Mouse (Mus musculus): Measurements from ENCODE around the gene Lsm2. TPM values are rescaled to one million over a fixed set of nuclear protein-coding genes. Genes with fewer than 3 reads are reported as not detected.
"Not testable (repeated sequence)": the region's sequence is repeated elsewhere in the genome, so short reads cannot be mapped to it uniquely, and the experiment has no call there.

The Lsm2 gene
- polyA plus RNA-seq, 1 experiment, result 133 TPM

- H3K4me3 ChIP-seq (ENCODE audit: insufficient read depth, poor library complexity, severe bottlenecking), result peak overlapping the region; percentile 83
- TF ChIP-seq MAX (IDR thresholded peaks at IDR 0.05) (no peak), CEBPB (IDR thresholded peaks at IDR 0.05; ENCODE audit: low read depth) (peak; percentile 36), FOSL1 (IDR thresholded peaks at IDR 0.05; ENCODE audit: insufficient read depth, low read length, poor library complexity, severe bottlenecking) (no peak), MYOG (IDR thresholded peaks at IDR 0.05; ENCODE audit: control insufficient read depth, extremely low read depth, insufficient read length) (no peak)
- H3ac ChIP-seq (ENCODE audit: control insufficient read depth, insufficient read length, low read depth), result peak overlapping the region; percentile 99
- H3K79me2 ChIP-seq (ENCODE audit: control insufficient read depth, insufficient read depth), result peaks cover 91% of the 10 kb centered on the region
- H3K36me3 ChIP-seq (ENCODE audit: control insufficient read depth, insufficient read depth), result peaks cover 49% of the 10 kb centered on the region
- peaks cover 74% of the 10 kb centered on the region for H3K79me3 ChIP-seq (ENCODE audit: low read depth)
- H3K27me3 ChIP-seq (ENCODE audit: control insufficient read depth, insufficient read depth, insufficient read length), result no peaks in the 10 kb centered on the region
Observed at GRCm38 (mm10) chr17:35001452-35002152, 19.9 kb downstream of the Lsm2 start.

- peaks cover 73% of the 10 kb centered on the region for H3K79me3 ChIP-seq (ENCODE audit: low read depth)
- no peaks in the 10 kb centered on the region for H3K27me3 ChIP-seq (ENCODE audit: control insufficient read depth, insufficient read depth, insufficient read length)
- peak overlapping the region; percentile 99 for H3ac ChIP-seq (ENCODE audit: control insufficient read depth, insufficient read length, low read depth)
- peaks cover 51% of the 10 kb centered on the region for H3K36me3 ChIP-seq (ENCODE audit: control insufficient read depth, insufficient read depth)
- H3K79me2 ChIP-seq (ENCODE audit: control insufficient read depth, insufficient read depth), result peaks cover 91% of the 10 kb centered on the region
- peak overlapping the region; percentile 83 for H3K4me3 ChIP-seq (ENCODE audit: insufficient read depth, poor library complexity, severe bottlenecking)
- TF ChIP-seq CEBPB (IDR thresholded peaks at IDR 0.05; ENCODE audit: low read depth) (no peak), FOSL1 (IDR thresholded peaks at IDR 0.05; ENCODE audit: insufficient read depth, low read length, poor library complexity, severe bottlenecking) (no peak), CTCF (IDR thresholded peaks at IDR 0.05; ENCODE audit: control insufficient read depth, insufficient read depth, insufficient read length) (no peak), MYOD1 (IDR thresholded peaks at IDR 0.05; ENCODE audit: control insufficient read depth, insufficient read length, low read depth) (no peak), MYOG (IDR thresholded peaks at IDR 0.05; ENCODE audit: control insufficient read depth, extremely low read depth, insufficient read length) (no peak), USF1 (IDR thresholded peaks at IDR 0.05; ENCODE audit: low read depth) (no peak), MAX (IDR thresholded peaks at IDR 0.05) (no peak)
Observed at GRCm38 (mm10) chr17:35002153-35002865, 20.6 kb downstream of the Lsm2 start.

- Histone ChIP-seq H3K4me3 (ENCODE audit: insufficient read depth, poor library complexity, severe bottlenecking) (peak overlapping the region; percentile 83), H3K79me2 (ENCODE audit: control insufficient read depth, insufficient read depth) (peaks cover 91% of the 10 kb centered on the region), H3K36me3 (ENCODE audit: control insufficient read depth, insufficient read depth) (peaks cover 51% of the 10 kb centered on the region), H3K79me3 (ENCODE audit: low read depth) (peaks cover 76% of the 10 kb centered on the region), H3K27me3 (ENCODE audit: control insufficient read depth, insufficient read depth, insufficient read length) (no peaks in the 10 kb centered on the region), H3ac (ENCODE audit: control insufficient read depth, insufficient read length, low read depth) (peak overlapping the region; percentile 46)
- TF ChIP-seq FOSL1 (IDR thresholded peaks at IDR 0.05; ENCODE audit: insufficient read depth, low read length, poor library complexity, severe bottlenecking), result no peak
- TF ChIP-seq CTCF (IDR thresholded peaks at IDR 0.05; ENCODE audit: control insufficient read depth, insufficient read depth, insufficient read length), result no peak
- TF ChIP-seq CEBPB (IDR thresholded peaks at IDR 0.05; ENCODE audit: low read depth), result no peak
- no peak for TF ChIP-seq USF1 (IDR thresholded peaks at IDR 0.05; ENCODE audit: low read depth)
- TF ChIP-seq MYOG (IDR thresholded peaks at IDR 0.05; ENCODE audit: control insufficient read depth, extremely low read depth, insufficient read length), result no peak
Observed at GRCm38 (mm10) chr17:35003022-35003838, 21.6 kb downstream of the Lsm2 start.

- Histone ChIP-seq H3K4me3 (ENCODE audit: insufficient read depth, poor library complexity, severe bottlenecking) (no peak overlapping the region), H3K36me3 (ENCODE audit: control insufficient read depth, insufficient read depth) (peaks cover 51% of the 10 kb centered on the region), H3K27me3 (ENCODE audit: control insufficient read depth, insufficient read depth, insufficient read length) (no peaks in the 10 kb centered on the region), H3K79me3 (ENCODE audit: low read depth) (peaks cover 70% of the 10 kb centered on the region), H3K79me2 (ENCODE audit: control insufficient read depth, insufficient read depth) (peaks cover 91% of the 10 kb centered on the region), H3ac (ENCODE audit: control insufficient read depth, insufficient read length, low read depth) (no peak overlapping the region)
- TF ChIP-seq MYOG (IDR thresholded peaks at IDR 0.05; ENCODE audit: control insufficient read depth, extremely low read depth, insufficient read length) (no peak), USF1 (IDR thresholded peaks at IDR 0.05; ENCODE audit: low read depth) (no peak)
Observed at GRCm38 (mm10) chr17:35004075-35004717, 22.5 kb downstream of the Lsm2 start.

- Histone ChIP-seq H3ac (ENCODE audit: control insufficient read depth, insufficient read length, low read depth) (no peak overlapping the region), H3K36me3 (ENCODE audit: control insufficient read depth, insufficient read depth) (peaks cover 60% of the 10 kb centered on the region), H3K79me2 (ENCODE audit: control insufficient read depth, insufficient read depth) (peaks cover 90% of the 10 kb centered on the region), H3K27me3 (ENCODE audit: control insufficient read depth, insufficient read depth, insufficient read length) (no peaks in the 10 kb centered on the region), H3K79me3 (ENCODE audit: low read depth) (peaks cover 62% of the 10 kb centered on the region), H3K4me3 (ENCODE audit: insufficient read depth, poor library complexity, severe bottlenecking) (no peak overlapping the region)
- no peak for TF ChIP-seq FOSL1 (IDR thresholded peaks at IDR 0.05; ENCODE audit: insufficient read depth, low read length, poor library complexity, severe bottlenecking)
- no peak for TF ChIP-seq MYOG (IDR thresholded peaks at IDR 0.05; ENCODE audit: control insufficient read depth, extremely low read depth, insufficient read length)
- no peak for TF ChIP-seq MAX (IDR thresholded peaks at IDR 0.05)
- TF ChIP-seq MYOD1 (IDR thresholded peaks at IDR 0.05; ENCODE audit: control insufficient read depth, insufficient read length, low read depth), result no peak
- no peak for TF ChIP-seq USF1 (IDR thresholded peaks at IDR 0.05; ENCODE audit: low read depth)
- TF ChIP-seq CTCF (IDR thresholded peaks at IDR 0.05; ENCODE audit: control insufficient read depth, insufficient read depth, insufficient read length), result no peak
- TF ChIP-seq CEBPB (IDR thresholded peaks at IDR 0.05; ENCODE audit: low read depth), result no peak
Observed at GRCm38 (mm10) chr17:35005158-35005557, 23.5 kb downstream of the Lsm2 start.

GRCm38 (mm10) chr17:35005902-35006301 lies 24.2 kb downstream of the Lsm2 start:
- peaks cover 63% of the 10 kb centered on the region for H3K79me3 ChIP-seq (ENCODE audit: low read depth)
- H3ac ChIP-seq (ENCODE audit: control insufficient read depth, insufficient read length, low read depth); H3K4me3 ChIP-seq (ENCODE audit: insufficient read depth, poor library complexity, severe bottlenecking); H3K27me3 ChIP-seq (ENCODE audit: control insufficient read depth, insufficient read depth, insufficient read length): not testable (repeated sequence)
- H3K36me3 ChIP-seq (ENCODE audit: control insufficient read depth, insufficient read depth), result peaks cover 68% of the 10 kb centered on the region
- H3K79me2 ChIP-seq (ENCODE audit: control insufficient read depth, insufficient read depth), result peaks cover 90% of the 10 kb centered on the region

Data from C2C12 (cell line).